Mouse (Mus musculus): Measurements from ENCODE around the gene Scd3.

DNA sequence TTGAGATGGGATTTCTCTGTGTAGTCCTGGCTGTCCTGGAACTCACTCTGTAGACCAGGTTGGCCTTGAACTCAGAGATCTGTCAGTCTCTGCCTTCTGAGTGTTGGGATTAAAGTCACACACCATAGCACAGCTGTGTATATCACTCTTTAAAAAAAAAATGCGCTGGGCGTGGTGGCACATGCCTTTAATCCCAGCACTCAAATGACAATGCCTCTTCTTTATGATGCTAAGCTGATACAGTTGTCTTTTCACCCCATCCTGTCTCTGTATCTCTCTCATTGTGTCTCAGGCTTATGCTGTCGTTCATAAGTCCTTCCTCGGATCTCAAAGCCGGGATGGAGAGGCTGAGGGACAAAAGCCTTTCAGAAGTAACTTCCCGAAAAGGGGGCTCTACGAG lies 58.7 kb downstream of the Scd3 start:
- TF ChIP-seq CTCF (IDR thresholded peaks at IDR 0.05; ENCODE audit: low read depth) (no peak), EP300 (IDR thresholded peaks at IDR 0.05; ENCODE audit: low read depth) (no peak)

Data from liver, postnatal 0 days (tissue).